Mouse (Mus musculus): Measurements from ENCODE around the gene Plekhn1.
A peak's percentile ranks its signal among the peaks of the same experiment; 100 is the strongest.

The Plekhn1 gene

DNA sequence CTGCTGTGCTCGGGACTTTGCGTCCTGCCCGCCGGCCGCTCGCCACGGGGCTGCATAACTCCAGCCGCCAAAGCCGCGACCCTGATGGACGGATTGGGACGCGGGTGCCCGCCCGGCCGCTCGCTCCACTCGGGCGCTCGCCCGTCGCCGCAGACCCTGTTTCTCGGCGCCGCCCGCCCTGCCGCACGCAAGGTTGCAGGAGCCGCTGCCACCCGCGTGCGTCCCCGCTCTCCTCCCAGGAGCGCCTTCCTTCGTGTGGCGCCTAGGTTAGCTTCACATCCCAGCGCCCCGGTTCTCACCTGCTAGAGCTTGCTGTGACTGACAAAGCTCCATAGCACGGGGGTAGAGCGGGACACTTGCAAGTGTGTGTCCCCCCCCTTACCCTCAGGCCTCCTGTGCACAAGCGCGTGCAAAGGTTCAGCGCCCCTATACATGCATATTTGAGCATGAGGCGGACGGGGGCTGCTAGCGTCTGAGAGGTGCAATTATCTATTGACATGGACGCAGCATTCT is at the start of gene Plekhn1:
TSS of gene Plekhn1 (minus strand) at position 157 of the 513 bp plus-strand sequence.
- peak; percentile 80 to 86 for DNase-seq

DNA sequence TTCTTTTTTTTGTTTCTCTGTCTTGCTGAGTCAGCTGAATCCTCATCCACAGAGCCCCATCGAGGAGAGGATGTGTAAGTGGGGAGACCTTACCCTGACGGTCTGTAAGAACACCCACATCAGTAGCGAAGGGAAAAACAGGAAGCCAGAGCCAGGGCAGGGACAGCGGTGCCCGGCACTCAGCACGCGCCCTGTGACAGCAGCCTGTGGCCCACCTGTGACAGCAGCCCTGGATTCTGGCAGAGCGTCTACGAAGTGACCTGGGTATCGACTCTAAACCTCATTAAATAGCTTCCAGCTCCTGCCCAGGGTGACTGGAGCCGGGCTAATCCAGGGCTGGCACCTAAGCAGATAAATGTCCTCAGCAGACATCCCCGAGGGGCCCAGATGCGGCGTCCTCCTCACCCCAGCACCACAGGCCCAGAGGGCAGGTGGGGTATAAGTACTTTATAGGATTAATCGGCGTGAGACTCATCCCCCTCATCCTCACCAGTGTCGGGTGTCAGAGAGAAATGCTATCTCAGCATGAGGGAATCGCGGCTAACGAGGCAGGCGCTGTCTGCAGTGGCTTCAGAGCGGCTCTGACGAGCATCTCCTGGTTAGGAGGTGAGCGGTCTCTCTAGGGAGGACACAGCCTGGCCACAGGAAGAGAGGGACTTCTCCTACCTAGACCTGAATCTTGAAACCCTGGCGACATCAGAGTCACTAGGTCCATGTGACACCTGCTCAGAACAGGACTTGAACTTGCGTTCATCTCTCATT is 20.6 kb upstream of the Plekhn1 start, which contains the start of gene Samd11:
TSS of gene Samd11 (minus strand) at position 580 of the 762 bp plus-strand sequence.
- no peak for DNase-seq

DNA sequence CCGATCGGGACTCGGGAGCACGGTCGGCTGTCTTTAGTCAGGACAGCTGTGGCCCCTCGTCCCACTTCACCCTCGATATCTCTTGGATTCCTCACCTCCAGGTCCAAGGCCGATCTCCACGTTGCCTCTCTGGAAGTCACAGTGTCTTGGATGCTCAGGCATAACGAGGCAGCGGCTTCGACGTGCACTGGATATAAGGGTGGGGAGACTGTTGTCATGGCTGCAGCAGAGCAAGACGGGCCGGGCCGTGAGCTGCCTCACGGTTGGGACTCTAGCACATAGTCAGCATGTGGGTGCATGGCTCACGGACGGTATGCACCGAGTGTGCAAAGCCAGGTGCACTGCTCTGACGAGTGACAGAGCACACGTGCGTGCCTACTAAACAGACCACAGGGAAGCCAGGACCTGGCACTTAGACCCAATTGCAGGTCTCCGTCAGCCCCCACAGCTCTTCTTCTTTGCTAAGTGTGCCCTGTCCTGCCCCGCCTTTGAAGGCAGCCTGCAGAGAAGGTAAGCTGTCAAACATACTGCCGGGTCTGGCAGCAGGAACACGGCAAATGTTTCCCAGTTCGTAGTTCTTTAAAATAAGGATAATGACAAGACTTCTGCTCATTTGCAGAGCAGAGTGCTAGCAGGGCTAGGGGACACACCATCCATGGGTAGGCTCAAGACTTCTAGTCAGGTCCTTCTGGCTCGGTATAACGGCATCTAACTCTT is 19.9 kb upstream of the Plekhn1 start:
- DNase-seq, result no peak

DNA sequence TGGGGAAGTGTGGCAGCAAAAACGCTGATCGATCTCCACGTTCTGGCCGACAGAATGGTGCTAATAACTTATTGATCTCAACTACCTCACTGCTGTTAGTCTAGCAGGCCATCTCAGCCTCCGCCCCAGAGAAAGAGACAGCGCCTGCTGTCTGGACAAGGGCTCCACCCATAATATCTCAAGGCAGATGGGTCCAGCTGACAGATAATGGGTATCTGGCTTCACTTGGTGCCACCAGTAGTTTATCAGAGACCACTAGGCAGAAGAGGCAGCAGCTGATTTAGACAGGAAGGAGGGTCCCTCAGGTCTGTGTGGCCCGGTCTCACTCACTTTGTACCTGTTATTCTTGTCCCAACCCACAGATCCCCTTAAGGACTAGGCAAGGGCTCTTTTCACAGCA is 18.4 kb upstream of the Plekhn1 start:
- DNase-seq, result no peak

DNA sequence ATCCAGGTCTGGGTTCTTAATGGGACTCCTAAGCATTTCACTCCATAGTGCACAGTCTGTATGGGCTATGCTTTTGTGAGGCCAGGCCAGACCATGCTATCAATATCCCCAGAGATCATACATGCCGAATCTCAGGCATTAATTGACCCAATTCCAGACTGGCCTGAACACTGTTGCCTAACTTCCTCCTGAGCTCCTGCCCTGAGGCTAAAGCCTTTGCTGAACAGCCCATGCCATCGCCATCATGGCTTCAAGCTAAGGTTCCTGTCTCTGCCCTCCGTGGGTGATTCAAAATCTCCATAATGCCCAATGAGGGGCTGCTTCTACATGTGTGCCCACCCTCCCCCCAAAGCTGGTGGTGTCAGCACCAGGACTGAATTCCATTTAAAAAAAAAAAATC is 18.0 kb upstream of the Plekhn1 start:
- no peak for DNase-seq

DNA sequence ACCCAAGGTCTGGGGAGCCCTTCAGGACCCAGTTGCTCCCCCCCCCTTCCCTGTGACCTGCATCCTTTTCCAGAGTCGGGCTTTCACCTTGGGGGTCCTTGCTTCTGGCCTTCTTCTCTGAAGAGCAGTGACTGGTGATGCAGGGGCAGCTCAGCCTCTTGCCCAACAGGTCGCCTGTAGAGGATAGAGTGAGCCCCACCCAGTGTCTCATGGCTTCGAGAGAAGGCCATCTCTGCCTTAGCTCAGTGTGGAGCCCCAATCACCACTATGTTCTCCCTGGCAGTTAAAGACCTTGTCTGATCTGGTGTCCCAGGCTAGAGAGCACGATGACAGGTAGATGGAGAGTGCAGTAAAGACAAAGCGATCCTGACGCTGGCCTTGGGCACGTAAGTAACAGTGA is 17.5 kb upstream of the Plekhn1 start:
- DNase-seq, result no peak

DNA sequence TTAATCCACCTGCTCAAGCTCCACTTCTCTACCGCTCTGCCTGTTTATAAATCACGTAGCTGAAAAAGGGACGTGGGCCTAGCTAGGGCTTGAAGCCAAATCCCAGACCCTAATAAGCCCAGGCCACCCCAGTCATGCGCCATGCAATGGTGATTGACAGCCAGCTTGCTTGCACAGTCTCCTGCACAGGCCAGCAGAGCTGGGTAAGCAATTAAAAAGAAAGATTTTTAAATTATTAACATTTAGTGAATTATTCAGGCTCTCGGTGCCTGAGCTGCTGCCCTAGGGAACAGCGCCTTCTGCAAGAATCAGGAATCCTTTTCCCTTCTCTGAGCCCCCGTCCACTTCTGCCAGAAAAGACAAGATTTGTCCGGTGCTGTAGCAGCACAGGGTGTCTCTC is 16.4 kb upstream of the Plekhn1 start:
- no peak for DNase-seq

DNA sequence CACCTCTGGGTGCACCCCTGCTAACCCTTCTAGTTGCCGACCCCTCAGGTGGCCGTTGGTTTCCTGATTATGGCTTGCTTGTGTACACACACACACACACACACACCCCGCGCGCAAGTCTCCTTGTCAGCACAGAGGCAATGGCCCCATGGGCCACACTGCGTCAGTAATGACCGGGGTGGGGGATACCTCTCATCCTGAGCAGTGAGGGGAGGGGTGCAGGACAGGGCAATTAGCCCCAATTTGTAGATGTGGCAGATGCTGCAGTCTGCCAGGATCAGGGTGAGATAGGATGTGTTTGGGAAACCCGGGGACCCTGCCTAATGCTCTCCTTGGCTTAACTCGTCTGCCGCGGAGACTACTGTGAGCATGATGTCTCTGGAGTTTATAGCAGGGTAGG is 14.9 kb upstream of the Plekhn1 start:
- no peak for DNase-seq

DNA sequence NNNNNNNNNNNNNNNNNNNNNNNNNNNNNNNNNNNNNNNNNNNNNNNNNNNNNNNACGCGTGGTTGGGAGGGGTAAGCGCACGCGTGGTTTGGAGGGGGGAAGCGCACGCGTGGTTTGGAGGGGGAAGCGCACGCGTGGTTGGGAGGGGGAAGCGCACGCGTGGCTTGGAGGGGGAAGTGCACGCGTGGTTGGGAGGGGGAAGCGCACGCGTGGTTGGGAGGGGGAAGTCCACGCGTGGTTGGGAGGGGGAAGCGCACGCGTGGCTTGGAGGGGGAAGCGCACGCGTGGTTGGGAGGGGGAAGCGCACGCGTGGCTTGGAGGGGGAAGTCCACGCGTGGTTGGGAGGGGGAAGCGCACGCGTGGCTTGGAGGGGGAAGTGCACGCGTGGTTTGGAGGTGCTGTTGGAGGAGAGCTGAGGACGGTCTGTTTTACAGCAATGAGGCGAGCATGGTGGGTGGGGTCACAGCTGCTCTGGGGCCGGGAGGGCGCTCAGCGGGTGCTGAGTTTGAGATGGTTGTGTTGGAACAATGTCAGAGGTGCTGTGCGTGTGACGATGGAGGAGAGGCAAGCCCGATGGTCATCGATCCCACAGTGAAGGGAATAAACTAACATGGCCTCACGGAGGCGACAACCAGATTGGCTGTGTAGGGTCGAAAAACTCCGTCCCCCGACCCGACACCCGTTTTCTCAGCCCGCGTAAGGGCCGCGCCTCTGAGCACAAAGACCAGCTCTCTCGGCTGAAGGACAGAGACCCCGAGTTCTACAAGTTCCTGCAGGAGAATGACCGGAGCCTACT is 2.2 kb upstream of the Plekhn1 start:
- no peak for DNase-seq

DNA sequence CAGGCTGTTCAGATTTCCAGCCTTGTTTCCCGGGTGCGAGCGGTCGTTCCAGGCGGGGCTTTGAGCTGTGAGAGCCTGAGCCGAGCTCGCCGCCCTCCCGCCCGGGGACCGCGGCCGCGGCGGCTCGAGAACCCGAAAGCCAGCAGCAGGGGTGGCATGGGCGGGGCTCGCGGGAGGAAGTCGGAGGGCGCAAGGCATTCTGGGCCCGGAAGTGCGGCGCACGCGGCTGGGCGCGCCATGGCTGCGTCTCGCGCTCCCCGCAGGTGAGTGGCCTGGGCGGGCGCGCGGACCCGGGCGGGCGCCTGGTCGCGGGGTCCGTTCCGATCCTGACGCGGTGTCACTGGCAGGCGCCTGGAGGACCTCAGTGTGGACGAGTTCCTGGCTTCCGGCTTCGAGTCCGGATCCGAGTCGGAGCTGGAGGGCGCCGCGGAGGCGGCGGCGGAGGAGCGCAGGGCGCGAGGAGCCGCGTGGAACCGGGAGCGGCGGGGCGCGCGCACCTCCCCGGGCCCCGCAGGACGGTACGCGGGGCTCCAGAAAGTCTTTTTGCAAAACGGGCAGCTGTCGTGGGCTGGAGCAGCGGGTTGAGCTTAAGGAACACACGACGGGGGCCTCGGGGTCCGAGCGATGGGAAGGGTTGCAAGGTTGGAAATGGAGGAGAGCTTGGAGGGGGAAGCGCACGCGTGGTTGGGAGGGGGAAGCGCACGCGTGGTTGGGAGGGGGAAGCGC is 1.3 kb upstream of the Plekhn1 start, which contains the start of gene Noc2l:
TSS of gene Noc2l (plus strand) at position 203 of the 726 bp plus-strand sequence.
- peak; percentile 91 to 95 for DNase-seq

DNA sequence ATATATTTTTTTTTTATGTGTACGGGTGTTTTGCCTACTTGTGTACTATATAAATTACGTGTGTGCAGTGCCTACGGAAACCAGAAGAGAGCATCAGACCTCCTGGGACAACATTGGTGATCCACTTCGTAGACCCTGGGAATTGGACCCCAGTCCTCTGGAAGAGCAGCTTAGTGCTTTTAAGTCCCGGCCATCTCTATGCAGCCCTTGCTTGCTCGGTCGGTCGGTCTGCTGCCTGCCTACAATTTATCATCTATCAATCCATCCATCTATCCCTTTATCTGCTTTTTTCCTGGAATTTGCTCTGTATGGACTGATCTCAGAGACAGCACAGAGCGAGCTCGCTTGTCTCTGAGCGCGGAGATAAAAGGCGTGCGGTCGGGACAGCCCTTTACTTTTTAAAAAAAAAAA is 708 bp upstream of the Plekhn1 start:
- no peak for DNase-seq

DNA sequence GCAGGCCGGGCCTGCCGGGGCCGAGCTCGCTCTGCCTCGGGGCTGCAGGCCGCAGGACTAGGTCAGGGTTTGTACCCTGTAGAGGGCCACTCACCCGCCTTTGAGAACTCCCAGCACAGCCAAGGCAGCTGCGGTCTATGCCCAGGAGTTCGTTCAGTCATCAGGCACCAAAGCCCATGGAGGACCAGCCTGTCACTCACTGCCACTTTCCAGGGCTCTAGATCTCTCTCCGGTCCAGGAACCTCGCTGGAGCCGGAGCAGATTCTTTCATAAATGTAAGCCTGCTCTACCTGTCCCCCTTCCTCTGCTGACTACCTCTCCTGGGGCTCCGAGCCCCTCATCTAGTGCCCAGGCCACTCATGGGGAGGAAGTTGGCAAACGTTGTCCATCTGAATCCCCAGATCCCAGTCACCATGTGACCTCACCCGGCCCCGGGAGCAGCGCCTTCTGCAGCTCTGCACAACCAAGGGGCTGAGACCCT is 596 bp downstream of the Plekhn1 start:
- peak; percentile 33 to 38 for DNase-seq

DNA sequence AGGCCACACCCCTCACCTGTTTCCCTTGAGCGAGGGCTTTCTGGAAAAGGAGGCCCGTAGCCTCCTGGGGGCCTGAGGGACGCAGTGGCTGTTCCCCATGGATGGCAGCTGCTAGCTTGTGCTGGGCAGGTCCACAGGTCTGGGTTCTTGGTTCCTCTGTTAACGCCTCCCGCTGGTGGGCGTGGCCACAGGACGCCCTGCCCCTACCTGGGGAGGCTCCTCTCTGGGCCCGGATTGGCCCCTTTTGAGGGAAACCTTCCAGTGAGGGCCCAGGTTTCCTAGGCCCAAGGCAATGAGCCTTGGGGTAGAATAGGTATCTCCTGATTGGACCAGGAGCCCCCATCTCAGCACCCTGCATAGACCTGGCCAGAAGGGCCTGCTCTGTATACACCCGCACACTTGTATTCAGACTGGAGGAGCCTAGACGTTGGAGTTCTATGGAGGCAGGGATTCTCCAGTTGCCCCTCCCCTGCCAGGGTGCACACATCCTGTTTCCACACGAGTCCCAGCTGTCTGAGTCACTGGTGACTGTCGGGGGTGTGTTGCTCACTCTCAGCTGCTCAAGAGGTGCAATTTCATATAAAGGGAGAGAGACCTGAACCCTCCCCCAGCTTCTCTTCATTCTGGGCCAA is 6.1 kb downstream of the Plekhn1 start:
- no peak for DNase-seq

DNA sequence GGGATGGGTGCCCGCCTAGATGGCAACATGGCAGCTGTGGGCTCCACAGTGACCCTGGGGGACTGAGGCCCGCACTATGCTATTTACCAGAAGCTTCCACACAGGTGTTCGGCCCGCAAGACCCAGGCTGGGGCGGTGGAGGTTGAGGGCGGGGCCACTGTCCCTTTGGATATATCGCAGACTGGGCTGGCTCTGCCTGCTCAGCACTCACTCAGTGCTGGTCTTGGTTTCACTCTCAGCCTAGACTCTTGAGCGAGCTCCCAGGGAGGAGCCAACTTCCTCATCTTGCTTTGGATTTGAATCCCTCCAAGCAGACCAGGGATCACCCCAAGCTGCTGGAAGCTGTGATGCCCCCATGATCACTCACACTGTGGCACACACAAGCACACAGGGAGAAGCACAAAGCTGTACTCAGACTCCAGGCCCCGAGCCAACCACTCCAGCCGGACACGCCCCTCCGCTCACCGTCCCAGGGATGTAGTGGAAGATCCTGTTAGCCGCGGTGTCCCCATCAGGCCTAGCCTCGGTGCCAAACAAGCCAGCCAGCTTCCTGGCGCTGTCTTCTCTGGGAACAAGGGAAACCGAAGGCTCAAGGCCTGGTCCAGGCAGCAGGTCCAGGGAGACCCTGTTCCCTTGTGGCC is 6.8 kb downstream of the Plekhn1 start:
- no peak for DNase-seq

DNA sequence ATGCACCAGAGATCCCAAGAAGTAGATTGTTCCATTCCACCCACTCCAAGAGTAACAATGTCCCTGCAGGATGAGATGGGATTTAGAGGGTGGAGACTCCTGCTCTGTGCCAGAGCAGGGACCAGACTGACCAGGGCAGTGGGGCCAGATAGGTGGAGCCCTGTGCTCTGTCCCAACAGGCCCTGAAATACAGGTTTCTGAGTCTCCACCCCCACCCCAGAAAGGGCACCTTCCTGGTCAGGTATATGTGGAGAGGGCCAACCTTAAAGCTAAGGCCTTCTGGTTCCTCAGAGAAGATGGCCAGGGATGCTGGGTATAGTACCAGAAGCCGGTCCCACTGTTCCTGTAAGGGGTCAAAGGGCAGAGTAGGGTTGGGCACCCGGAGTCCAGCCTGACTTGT is 10.4 kb downstream of the Plekhn1 start:
- no peak for DNase-seq

DNA sequence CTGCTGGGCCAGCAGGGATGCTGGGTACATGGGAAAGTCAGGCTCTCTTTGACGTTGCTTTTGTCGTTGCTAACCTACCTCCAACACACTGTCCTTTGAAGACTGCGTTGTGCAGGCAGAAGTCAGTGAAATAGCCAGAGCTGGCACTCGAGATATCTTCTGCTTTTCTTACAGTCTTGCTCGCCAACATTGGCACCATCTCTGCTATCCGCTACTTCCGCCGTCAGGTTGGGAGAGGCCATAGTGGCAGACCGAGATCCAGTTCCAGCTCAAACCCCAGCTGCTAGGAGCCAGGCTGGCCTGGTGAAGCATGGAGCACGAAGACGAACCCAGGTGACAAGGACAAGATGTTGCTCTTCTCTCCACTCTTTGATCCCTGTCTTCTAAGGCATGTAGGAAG is 14.7 kb downstream of the Plekhn1 start:
- DNase-seq, result no peak

DNA sequence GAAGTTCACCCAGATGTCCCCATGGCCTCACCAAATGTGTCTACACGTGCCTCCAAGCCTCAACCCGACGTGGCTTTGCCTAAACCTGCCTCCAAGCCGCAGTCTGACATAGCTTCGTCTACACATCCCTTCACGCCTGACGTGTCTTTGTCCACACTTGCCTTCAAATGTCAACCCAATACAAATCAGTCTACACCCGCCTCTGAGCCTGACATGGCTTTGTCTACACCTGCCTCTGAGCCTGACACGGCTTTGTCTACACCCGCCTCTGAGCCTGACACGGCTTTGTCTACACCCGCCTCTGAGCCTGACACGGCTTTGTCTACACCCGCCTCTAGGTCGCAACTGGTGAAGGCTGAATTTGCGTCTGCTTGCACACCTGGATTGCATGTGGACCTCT is 16.8 kb downstream of the Plekhn1 start:
- peak in 1 of 2 experiments; percentile 24 for DNase-seq

DNA sequence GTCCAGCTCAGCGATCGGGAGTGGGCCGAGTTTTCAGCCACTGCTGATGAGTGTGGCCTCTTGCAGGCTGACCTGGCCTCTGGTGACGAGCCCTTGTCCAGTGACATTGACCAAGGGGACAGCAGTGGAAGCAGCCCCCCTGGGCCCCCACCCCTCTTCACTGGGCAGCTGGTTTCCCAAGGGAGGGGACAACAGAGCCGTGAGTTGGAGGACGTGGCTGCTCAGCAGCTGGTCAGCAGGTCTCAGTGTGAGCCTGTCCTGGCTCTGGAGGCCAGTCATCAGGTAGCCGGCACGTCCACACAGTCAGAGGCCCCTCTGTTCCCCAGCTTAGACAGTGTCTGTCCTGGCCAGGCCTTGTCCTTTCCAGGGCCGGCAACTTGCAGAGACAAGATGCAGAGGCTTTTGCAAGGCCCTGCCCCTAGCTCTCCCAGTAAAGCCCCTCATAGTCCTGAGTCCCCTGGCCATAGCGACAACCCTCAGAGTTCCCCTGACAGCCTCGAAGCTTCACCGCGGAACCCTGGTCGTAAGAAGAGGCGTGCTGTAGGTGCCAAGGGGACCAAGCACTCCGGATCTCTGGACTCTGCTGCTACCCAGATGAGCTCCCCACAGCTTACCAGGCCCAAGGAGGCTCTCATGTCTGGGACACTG is 17.5 kb downstream of the Plekhn1 start:
- DNase-seq, result no peak

DNA sequence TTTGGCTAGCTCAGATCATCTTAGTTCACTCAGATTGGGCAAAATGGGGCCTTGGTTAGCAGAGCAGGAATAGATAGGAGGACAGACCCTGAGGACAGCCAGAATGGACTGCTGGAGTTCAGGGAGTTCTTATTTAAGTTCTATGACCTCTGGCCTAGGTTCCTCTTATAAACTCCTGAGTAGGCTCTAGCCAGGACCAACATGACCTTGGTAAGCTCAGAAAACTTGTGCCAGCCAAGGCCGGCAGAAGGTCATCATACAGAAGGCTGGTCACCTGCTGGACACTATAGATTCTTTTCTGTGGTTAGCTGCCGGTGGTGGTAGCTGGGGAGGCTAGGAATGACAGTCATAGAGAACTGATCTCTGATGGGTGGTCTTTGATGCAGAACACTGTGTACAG is 18.5 kb downstream of the Plekhn1 start:
- no peak for DNase-seq

DNA sequence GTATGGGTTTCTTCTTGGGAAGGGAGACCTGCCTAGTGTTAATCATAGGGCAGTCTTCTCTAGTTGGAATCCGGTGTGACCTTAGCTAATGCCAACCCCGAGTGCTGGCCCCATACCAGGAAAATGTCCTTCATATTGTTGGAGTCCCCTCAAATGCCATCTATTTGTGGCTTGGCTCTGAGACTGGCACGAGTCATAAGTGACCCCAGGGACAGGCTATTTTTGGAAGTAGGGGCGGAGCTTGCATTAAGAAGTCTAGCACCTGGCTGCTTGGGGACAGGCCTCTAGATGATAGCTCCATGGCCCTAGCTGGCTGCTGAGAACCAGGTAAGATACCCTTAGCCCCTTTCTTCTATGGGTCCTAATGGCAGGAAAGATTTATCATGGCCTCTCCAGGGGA is 19.0 kb downstream of the Plekhn1 start, which contains the start of gene Perm1:
TSS of gene Perm1 (plus strand) at position 220 of the 400 bp plus-strand sequence.
- DNase-seq, result peak in 1 of 2 experiments; percentile 41

DNA sequence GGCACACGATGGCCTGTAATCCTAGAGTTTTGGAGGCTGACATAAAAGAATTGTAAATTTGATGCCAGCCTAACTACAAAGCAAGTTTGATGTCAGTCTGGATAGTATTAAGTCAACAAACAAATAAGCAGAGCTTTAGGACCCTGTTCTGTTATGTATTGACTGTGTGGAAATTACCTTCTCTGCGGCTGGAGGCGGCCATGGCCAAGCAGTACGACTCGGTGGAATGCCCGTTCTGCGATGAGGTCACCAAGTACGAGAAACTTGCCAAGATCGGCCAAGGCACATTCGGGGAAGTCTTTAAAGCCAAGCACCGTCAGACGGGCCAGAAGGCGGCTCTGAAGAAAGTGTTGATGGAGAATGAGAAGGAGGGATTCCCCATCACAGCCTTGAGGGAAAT is 21.5 kb downstream of the Plekhn1 start:
- DNase-seq, result no peak

Data from cerebellum, postnatal 36 days (tissue).